Mouse (Mus musculus) forebrain, embryonic 11.5 days (tissue): Measurements from ENCODE around the gene Tmem190. TPM values are rescaled to one million over a fixed set of nuclear protein-coding genes. Genes with fewer than 3 reads are reported as not detected.
A peak's percentile ranks its signal among the peaks of the same experiment; 100 is the strongest.

Experiments used
- ATAC-seq: fragments of 200-750 bp; cut with Nextera tagmentation; replicated peaks from 2 replicates; pipeline ENCODE4 v1.8.0; 2017; ENCODE audit warnings: moderate TSS enrichment; ENCODE audit not compliant: low FRiP score
- DNase-seq: peaks from one replicate; pipeline ENCODE4 v3.0.0-alpha.2; 2017; ENCODE audit warnings: low spot score
- H3K27ac ChIP-seq: fragments of 300-500 bp; sonication (generic); 2 replicates; pipeline ENCODE4 v1.5.1; 2014; ENCODE audit warnings: low read depth, low read length
- H3K27me3 ChIP-seq: fragments of 300-500 bp; sonication (generic); 2 replicates; pipeline ENCODE4 v1.6.1; 2014; ENCODE audit warnings: mild to moderate bottlenecking, low read length, mixed read lengths; ENCODE audit not compliant: control insufficient read depth, insufficient read depth
- H3K36me3 ChIP-seq: fragments of 300-500 bp; sonication (generic); 2 replicates; pipeline ENCODE4 v1.6.1; 2014; ENCODE audit warnings: mild to moderate bottlenecking, low read length, moderate library complexity, mixed read lengths; ENCODE audit not compliant: control insufficient read depth, insufficient read depth
- H3K4me1 ChIP-seq: fragments of 300-500 bp; sonication (generic); replicated peaks from 2 replicates; pipeline ENCODE4 v1.6.1; 2014; ENCODE audit warnings: low read length, mixed read lengths; ENCODE audit not compliant: control insufficient read depth, insufficient read depth
- H3K4me2 ChIP-seq: fragments of 300-500 bp; sonication (generic); 2 replicates; pipeline ENCODE4 v1.6.1; 2014; ENCODE audit warnings: low read depth, mild to moderate bottlenecking, low read length, moderate library complexity, mixed read lengths; ENCODE audit not compliant: severe bottlenecking
- H3K4me3 ChIP-seq: fragments of 300-500 bp; sonication (generic); 2 replicates; pipeline ENCODE4 v1.5.1; 2014; ENCODE audit warnings: low read depth, low read length
- H3K9ac ChIP-seq: fragments of 300-500 bp; sonication (generic); 2 replicates; pipeline ENCODE4 v1.6.1; 2014; ENCODE audit warnings: low read length
- H3K9me3 ChIP-seq: fragments of 300-500 bp; sonication (generic); 2 replicates; pipeline ENCODE4 v1.6.1; 2016; ENCODE audit warnings: low read length, mixed read lengths; ENCODE audit not compliant: control insufficient read depth
- WGBS: fragments of 180-500 bp; shearing (Covaris S2); extraction: QIAGEN DNeasy Blood & Tissue Kit; methylation state at CpG from one replicate; pipeline ENCODE4 v1.1.7; 2014; 5-methylcytosine and 5-hydroxymethylcytosine counted together
- polyA plus RNA-seq: library from polyadenylated mRNA; unstranded; fragments of >200 nt; fragmentation: Nextera tagmentation; extraction: Ambion mirVana; gene quantifications from 2 replicates; pipeline ENCODE4 v1.2.1, GENCODE M21; 2014

The Tmem190 gene
- polyA plus RNA-seq, 1 experiment from 2014 or later: not detected

GRCm38 (mm10) chr7:4743354-4743753, 39.4 kb upstream of the Tmem190 start:
- peaks cover 11% of the 10 kb centered on the region for H3K4me1 ChIP-seq
- H3K27ac ChIP-seq: no peak overlapping the region
- WGBS: 80% methylated on average over 2 of the region's 2 CpGs
- DNase-seq (no peak), ATAC-seq (no peak)
- H3K36me3 ChIP-seq: no peaks in the 10 kb centered on the region
- H3K9ac ChIP-seq: no peak overlapping the region
- no peak overlapping the region for H3K4me3 ChIP-seq
- no peaks in the 10 kb centered on the region for H3K9me3 ChIP-seq
- H3K4me2 ChIP-seq: no peak overlapping the region
- H3K27me3 ChIP-seq: no peaks in the 10 kb centered on the region

DNA sequence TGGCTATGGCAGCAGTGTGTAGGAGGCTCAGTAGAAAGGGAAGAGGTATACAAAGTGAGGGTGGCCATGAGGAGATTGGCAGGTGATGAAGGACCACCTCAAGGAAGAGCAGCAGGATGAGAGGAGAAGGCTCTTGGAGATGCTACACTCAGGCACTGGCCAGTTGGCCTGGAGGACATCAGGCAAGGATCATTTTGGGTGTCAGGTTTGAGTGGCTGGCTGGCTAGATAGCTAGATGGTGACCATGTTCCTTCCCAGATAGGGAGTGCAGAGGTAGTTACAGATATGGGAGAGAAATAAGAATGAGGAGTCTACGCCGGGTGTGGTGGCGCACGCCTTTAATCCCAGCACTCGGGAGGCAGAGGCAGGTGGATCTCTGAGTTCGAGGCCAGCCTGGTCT, 37.9 kb upstream of the Tmem190 start:
- 95% methylated on average over 6 of the region's 6 CpGs for WGBS
- no peak overlapping the region for H3K4me2 ChIP-seq
- DNase-seq: no peak

DNA sequence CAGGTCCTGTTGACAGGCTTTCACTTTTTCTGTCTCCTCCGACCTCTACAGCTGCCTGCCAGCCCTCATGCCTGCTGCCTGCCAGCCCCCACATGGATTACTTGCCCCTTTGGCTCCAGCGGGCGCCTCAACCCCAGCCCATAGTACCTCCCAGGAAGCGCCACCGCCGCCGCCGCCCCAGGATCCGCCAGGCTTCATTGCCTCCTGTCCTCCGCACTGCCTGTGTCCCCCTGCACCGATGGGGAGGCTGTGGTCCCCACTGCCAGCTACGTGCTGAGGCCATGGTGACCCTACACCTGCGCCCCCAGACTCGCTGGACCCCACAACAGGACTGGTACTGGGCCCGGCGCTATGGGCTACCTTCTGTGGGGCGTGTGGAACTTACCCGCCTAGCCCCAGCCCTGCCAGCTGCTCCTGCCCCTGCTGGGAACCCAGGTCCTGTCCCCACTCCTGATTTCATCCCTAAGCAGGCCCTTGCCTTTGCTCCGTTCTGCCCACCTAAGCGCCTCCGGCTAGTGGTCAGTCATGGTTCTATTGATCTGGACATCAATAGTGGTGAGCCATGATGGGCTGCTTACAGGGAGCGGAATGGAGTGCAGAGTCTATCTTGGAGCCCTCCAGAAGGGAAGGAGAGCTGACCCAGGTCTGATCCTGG, 36.3 kb upstream of the Tmem190 start:
- H3K4me3 ChIP-seq: no peak overlapping the region
- no peak for DNase-seq
- H3K27ac ChIP-seq: no peak overlapping the region
- no peaks in the 10 kb centered on the region for H3K9me3 ChIP-seq
- H3K27me3 ChIP-seq: no peaks in the 10 kb centered on the region
- WGBS: 82% methylated on average over 22 of the region's 22 CpGs
- H3K9ac ChIP-seq: no peak overlapping the region
- H3K4me2 ChIP-seq: no peak overlapping the region
- H3K4me1 ChIP-seq: peaks cover 3% of the 10 kb centered on the region
- H3K36me3 ChIP-seq: no peaks in the 10 kb centered on the region
- no peak for ATAC-seq

More for the DNA sequence above, 37.9 kb upstream of the Tmem190 start:
- no peak overlapping the region for H3K4me3 ChIP-seq
- H3K27ac ChIP-seq: no peak overlapping the region
- H3K36me3 ChIP-seq: no peaks in the 10 kb centered on the region
- H3K9ac ChIP-seq: no peak overlapping the region
- no peaks in the 10 kb centered on the region for H3K27me3 ChIP-seq
- no peaks in the 10 kb centered on the region for H3K9me3 ChIP-seq
- no peak for ATAC-seq
- H3K4me1 ChIP-seq: peaks cover 7% of the 10 kb centered on the region

DNA sequence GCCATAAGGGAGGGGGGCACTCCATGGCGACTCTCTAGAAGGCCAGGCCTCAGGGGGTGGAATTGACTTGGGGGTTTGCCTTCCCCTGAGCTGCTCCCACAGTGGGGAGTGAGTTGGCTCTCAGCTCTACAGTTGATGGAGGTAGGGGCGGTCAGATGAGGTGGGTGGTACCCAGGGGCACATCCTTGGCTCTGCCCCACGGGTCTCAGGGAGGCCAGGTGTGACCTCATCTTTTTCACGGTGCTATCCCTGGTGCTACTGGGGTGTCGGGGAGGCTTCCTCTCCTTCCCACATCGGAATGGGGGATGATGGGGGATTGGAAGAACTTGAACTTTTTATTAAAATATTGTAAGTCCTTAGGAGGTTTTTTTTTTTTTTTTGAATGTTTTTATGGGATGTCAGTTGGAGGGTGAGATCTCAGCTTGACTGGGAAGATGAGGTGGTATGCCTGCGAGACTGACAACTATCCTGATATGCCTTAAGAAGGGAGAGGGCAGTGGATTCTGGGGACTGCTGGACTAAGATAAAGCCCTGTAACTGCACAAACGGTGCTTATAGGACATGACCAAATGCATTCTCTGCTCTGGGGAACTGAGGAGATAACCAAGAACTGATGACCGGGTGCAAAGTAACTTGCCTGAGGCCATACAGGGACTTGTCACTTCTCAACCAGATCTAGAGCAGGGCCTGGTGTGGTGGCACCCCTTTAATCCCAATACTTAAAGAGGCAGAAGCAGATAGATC, 35.4 kb upstream of the Tmem190 start:
- Histone ChIP-seq H3K9me3 (no peaks in the 10 kb centered on the region), H3K4me2 (no peak overlapping the region), H3K27ac (0 out of 2 replicates have a peak overlapping the region, but pooled peaks have one; percentile 6), H3K9ac (no peak overlapping the region), H3K4me3 (no peak overlapping the region), H3K4me1 (peaks cover 7% of the 10 kb centered on the region), H3K27me3 (no peaks in the 10 kb centered on the region), H3K36me3 (no peaks in the 10 kb centered on the region)
- no peak for DNase-seq
- WGBS: 76% methylated on average over 9 of the region's 9 CpGs
- no peak for ATAC-seq

- Histone ChIP-seq H3K9ac (no peak overlapping the region), H3K4me3 (no peak overlapping the region), H3K4me1 (peaks cover 10% of the 10 kb centered on the region), H3K27me3 (no peaks in the 10 kb centered on the region), H3K9me3 (no peaks in the 10 kb centered on the region), H3K4me2 (no peak overlapping the region), H3K36me3 (no peaks in the 10 kb centered on the region), H3K27ac (no peak overlapping the region)
- DNase-seq (no peak), ATAC-seq (no peak)
- WGBS: 90% methylated on average over 4 of the region's 4 CpGs
These were observed 34.4 kb upstream of the Tmem190 start for GRCm38 (mm10) chr7:4748321-4748720.

DNA sequence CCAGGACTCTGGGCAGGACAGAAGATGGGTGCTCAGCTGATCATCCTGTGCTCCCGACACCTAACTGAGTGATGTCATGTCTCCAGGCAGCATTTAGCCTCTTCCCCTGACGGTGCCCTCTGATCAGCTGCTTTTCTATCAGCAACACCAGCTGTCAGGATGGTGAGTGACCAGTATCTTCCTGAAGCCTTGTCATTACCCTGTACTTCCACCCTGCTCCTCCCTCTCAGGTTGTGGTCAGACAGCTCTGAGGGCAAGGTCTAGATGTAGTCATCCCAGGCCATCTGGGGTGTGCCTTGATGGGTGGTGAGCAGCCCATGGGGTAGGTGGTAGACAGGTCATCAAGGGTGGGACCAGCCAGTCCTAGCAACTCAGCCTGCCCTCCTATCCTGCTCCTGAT, 33.6 kb upstream of the Tmem190 start:
- Histone ChIP-seq H3K4me3 (no peak overlapping the region), H3K4me2 (no peak overlapping the region), H3K9ac (no peak overlapping the region), H3K27me3 (no peaks in the 10 kb centered on the region), H3K36me3 (no peaks in the 10 kb centered on the region), H3K27ac (no peak overlapping the region), H3K9me3 (no peaks in the 10 kb centered on the region), H3K4me1 (peaks cover 10% of the 10 kb centered on the region)
- no peak for DNase-seq
- 93% methylated on average over 2 of the region's 2 CpGs for WGBS
- ATAC-seq: no peak

- H3K4me2 ChIP-seq: peak overlapping the region; percentile 41
- DNase-seq: peak; percentile 85
- peak overlapping the region; percentile 27; the same call in 1 of the 2 replicates for H3K9ac ChIP-seq
- H3K4me3 ChIP-seq: peak overlapping the region; percentile 32
- no peaks in the 10 kb centered on the region for H3K36me3 ChIP-seq
- peak; percentile 78 for ATAC-seq
- H3K27me3 ChIP-seq: no peaks in the 10 kb centered on the region
- H3K4me1 ChIP-seq: peaks cover 10% of the 10 kb centered on the region
- H3K9me3 ChIP-seq: no peaks in the 10 kb centered on the region
- 0 out of 2 replicates have a peak overlapping the region, but pooled peaks have one; percentile 7 for H3K27ac ChIP-seq
- WGBS: 1% methylated on average over 30 of the region's 30 CpGs
These were observed 30.5 kb upstream of the Tmem190 start for GRCm38 (mm10) chr7:4751971-4752820.

- 5% methylated on average over 24 of the region's 24 CpGs for WGBS
- ATAC-seq: peak; percentile 94
- H3K27ac ChIP-seq: 0 out of 2 replicates have a peak within 1 kb of the TSS, but pooled peaks have one; percentile 7
These were observed 29.7 kb upstream of the Tmem190 start, which contains the start of gene Cox6b2 for GRCm38 (mm10) chr7:4752821-4753570. Gene Cox6b2 (minus strand): TSS chr7:4753094.

More at GRCm38 (mm10) chr7:4752821-4753570, 29.7 kb upstream of the Tmem190 start, which contains the start of gene Cox6b2:
- no peaks in the 10 kb centered on the region for H3K36me3 ChIP-seq
- H3K9ac ChIP-seq: peak within 1 kb of the TSS; percentile 27
- peaks cover 10% of the 10 kb centered on the region for H3K4me1 ChIP-seq
- H3K4me3 ChIP-seq: peak within 1 kb of the TSS; percentile 32
- no peaks in the 10 kb centered on the region for H3K27me3 ChIP-seq
- H3K4me2 ChIP-seq: peak within 1 kb of the TSS; percentile 41
- no peaks in the 10 kb centered on the region for H3K9me3 ChIP-seq
- DNase-seq: peak; percentile 94
